Mouse (Mus musculus) erythroblast, embryonic 14.5 days (primary cell): ENCODE data around the gene Unkl. TPM values are rescaled to one million over a fixed set of nuclear protein-coding genes. Genes with fewer than 3 reads are reported as not detected.

Experiments used
- H3K27me3 ChIP-seq: 2 replicates; pipeline ENCODE4 v1.6.1; 2012; ENCODE audit warnings: inconsistent platforms; ENCODE audit not compliant: control insufficient read depth
- H3K36me3 ChIP-seq: 2 replicates; pipeline ENCODE4 v1.6.1; 2012; ENCODE audit warnings: mild to moderate bottlenecking, inconsistent platforms; ENCODE audit not compliant: control insufficient read depth
- H3K4me1 ChIP-seq: 2 replicates; pipeline ENCODE4 v1.6.1; 2012; ENCODE audit warnings: inconsistent platforms; ENCODE audit not compliant: control insufficient read depth
- H3K4me3 ChIP-seq: replicated peaks from 2 replicates; pipeline ENCODE3; 2012; ENCODE audit warnings: moderate library complexity, mild to moderate bottlenecking, inconsistent platforms
- H3K9me3 ChIP-seq: 2 replicates; pipeline ENCODE4 v1.6.1; 2012; ENCODE audit warnings: low read length, inconsistent platforms, mixed read lengths; ENCODE audit not compliant: control insufficient read depth
- GATA1 ChIP-seq: IDR thresholded peaks from 2 replicates; pipeline ENCODE4 v1.6.1; 2012; ENCODE audit warnings: low read length, inconsistent platforms, mixed read lengths
- TAL1 ChIP-seq: IDR thresholded peaks from 3 replicates; pipeline ENCODE4 v1.6.1; 2012; ENCODE audit warnings: low read length, inconsistent platforms, mixed read lengths
- polyA plus RNA-seq: library from polyadenylated mRNA; stranded (reverse); fragments of >175 nt; gene quantifications from 2 replicates; pipeline ENCODE4 v1.2.3, GENCODE M21; 2012

Unkl gene
- polyA plus RNA-seq, 1 experiment, result 5.5 TPM

DNA sequence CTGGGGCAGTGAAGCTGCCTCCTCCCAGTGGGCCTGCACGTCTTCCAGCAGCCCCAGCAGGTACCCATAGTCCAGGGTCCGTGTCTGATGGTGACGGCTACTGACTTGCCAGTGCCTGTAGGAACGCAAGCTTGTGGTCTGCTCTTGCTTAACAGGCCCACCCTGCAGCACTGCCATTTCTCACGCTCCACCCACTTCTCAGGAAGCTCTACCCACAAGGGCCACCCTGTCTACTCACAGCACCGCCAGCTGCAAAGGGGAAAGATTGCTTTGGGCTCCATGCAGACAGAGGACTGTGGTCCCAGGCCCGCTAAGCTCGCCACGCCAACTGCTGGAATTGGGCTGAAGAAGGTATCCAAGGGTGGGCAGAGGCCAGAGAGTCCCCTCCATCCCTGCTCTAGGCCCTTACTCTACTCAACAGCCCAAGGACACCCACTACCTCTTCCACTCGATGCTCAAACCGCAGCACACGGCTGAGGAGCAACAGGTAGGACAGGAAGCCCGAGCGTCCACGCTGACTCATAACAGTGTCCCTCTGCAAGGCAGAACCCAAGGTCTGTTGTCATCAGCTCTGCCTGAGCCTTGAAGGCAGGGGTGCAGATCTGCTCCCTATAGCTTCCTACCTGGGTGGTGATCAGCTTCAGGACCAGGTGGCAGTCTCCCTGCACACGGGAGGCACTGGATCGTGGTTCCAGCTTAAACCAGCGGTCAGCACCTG lies 60.0 kb downstream of the Unkl start:
- peaks cover 6% of the 10 kb centered on the region; the same call in 1 of the 2 replicates for H3K4me1 ChIP-seq
- peaks cover 29% of the 10 kb centered on the region for H3K27me3 ChIP-seq
- no peak overlapping the region for H3K4me3 ChIP-seq
- TF ChIP-seq TAL1, result no peak
- TF ChIP-seq GATA1, result no peak
- peaks cover 17% of the 10 kb centered on the region for H3K36me3 ChIP-seq
- no peaks in the 10 kb centered on the region for H3K9me3 ChIP-seq

DNA sequence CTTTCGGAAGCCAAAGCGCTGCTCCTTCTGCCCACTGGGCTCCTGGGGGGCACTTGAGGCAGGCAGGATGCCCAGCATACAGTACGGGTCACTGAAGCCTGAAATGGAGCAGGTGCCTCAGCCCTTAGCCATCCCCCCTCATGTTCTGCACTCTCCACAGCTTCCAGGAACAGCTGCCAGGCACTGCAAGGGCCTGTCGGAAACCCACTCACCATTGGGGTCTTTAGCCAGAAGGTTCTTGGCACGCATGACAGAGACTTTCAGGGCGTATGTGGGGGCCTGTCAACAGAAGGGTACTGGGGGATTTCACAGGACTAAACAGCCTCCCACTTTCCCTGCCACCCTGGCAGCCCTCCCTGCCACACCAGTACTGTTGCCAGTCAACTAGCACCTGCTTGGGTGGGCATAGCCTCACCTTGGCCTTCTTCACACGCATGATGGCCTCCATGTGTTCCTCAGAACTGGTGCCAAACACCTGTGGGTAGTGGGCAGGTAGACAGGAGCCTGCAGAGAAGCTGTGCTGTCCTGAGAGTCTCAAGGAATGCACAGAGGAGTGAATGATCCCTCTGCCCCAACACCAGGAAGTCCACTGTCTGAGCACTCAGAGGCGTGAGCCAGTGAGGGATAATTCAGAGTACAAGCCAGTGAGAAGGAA lies 62.1 kb downstream of the Unkl start:
- TF ChIP-seq GATA1 (no peak), TAL1 (no peak)
- Histone ChIP-seq H3K27me3 (peaks cover 50% of the 10 kb centered on the region), H3K4me3 (no peak overlapping the region), H3K36me3 (no peaks in the 10 kb centered on the region; the same call in 1 of the 2 replicates), H3K4me1 (peaks cover 4% of the 10 kb centered on the region; the same call in 1 of the 2 replicates), H3K9me3 (no peaks in the 10 kb centered on the region; the same call in 1 of the 2 replicates)

DNA sequence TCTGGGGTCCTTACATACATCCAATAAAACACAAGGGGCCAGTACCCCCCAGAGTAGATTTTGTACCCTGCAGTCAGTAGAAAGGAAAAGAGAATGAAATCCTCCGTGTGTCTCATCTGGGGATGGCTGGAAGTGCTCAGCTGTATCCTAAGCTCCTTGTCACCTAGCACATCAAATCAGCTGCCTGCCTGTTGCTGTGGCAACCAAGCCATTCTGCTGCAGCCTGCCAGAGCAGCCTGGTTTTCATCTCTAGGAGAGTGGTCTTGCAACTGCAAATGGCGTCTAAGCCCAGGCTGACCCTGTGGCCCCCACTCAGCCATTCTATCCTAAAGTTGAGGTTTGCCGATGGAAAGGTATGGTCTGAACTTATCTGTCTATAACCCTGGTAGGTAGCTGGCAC lies 64.4 kb downstream of the Unkl start:
- TF ChIP-seq GATA1 (no peak), TAL1 (no peak)

DNA sequence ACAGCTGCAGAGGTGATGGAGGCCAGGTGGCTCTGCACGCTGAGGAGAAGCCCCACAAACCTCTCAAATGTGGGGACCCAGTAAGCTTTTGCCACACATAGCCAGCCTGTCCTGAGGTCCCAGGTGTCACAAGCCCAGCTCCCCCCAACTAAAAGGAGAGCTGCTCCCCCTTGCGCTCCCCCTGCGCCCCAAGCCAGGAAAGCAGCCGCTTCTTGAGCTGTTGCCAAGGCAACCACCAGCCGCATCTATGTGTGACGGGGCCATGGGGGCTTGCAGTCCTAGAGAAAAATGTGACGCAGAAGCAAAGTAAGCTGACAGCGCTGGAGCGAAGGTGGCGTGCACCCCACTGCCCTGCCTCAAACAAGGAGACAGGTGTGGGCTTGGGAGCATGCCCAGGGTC lies 65.6 kb downstream of the Unkl start:
- no peak overlapping the region for H3K4me3 ChIP-seq
- H3K27me3 ChIP-seq, result peaks cover 71% of the 10 kb centered on the region
- peaks cover 3% of the 10 kb centered on the region for H3K36me3 ChIP-seq
- peaks cover 9% of the 10 kb centered on the region for H3K4me1 ChIP-seq
- no peaks in the 10 kb centered on the region; the same call in 1 of the 2 replicates for H3K9me3 ChIP-seq
- TF ChIP-seq TAL1, result no peak

More for the DNA sequence above, 64.4 kb downstream of the Unkl start:
- no peaks in the 10 kb centered on the region for H3K36me3 ChIP-seq
- H3K9me3 ChIP-seq, result no peaks in the 10 kb centered on the region; the same call in 1 of the 2 replicates
- peaks cover 71% of the 10 kb centered on the region for H3K27me3 ChIP-seq
- H3K4me1 ChIP-seq, result peaks cover 13% of the 10 kb centered on the region
- no peak overlapping the region for H3K4me3 ChIP-seq

DNA sequence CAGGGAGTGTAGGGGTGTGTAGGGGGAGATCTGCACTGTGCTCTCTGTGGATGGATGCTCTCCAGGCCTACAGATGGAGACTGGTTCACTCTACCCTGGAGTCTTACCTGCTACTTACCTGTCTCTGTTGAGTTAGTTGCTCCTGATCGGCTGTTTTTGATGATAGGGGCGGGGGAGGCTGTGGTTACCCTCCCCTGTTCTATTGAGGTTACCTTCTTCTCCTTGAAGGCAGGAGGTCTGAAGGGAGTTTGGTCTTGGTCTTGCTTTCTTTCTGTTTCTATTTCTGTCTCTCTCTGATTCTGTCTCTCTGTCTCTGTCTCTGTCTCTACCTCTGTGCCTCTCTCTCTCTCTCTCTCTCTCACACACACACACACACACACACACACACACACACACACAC lies 66.9 kb downstream of the Unkl start:
- H3K36me3 ChIP-seq, result peaks cover 16% of the 10 kb centered on the region
- H3K4me3 ChIP-seq, result no peak overlapping the region
- no peaks in the 10 kb centered on the region; the same call in 1 of the 2 replicates for H3K9me3 ChIP-seq
- peaks cover 69% of the 10 kb centered on the region for H3K27me3 ChIP-seq
- no peak for TF ChIP-seq TAL1
- TF ChIP-seq GATA1, result no peak
- peaks cover 9% of the 10 kb centered on the region for H3K4me1 ChIP-seq

DNA sequence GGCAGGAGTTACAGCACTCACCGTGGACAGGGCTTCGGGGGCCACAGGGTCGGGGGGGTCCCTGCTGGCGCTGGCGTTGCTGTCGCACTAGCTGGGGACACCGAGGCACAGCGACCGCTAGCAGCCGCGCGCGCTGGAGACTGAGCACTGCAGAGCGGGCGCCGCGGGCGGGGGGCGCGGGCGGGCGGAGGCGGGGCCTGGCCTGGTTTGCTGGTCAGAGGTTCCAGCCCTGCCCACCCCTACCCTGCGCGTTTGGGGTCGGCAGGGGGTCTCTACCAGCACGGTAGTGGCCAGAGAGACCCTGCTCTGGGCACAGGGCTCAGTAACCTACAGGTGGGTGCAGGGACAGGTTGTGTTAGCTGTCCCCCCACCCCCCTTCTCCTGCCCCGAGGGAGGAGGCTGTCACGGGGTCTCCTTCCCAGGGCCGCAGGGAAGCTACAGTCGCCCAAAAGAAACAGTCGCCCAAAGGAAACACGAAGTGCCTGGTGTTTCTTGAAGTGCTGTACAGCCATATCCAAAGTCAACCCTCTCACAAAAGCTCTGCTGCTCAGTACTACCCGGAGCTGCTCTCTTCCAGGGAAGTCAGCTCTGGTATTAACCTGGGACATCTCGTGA lies 68.0 kb downstream of the Unkl start, which contains the start of gene Baiap3:
Baiap3 (minus strand) TSS at position 225 of the 615 bp plus-strand sequence.
- no peak within 1 kb of the TSS for H3K4me3 ChIP-seq
- H3K4me1 ChIP-seq, result peaks cover 9% of the 10 kb centered on the region
- peaks cover 60% of the 10 kb centered on the region for H3K27me3 ChIP-seq
- no peaks in the 10 kb centered on the region; the same call in 1 of the 2 replicates for H3K9me3 ChIP-seq
- TF ChIP-seq TAL1, result no peak
- TF ChIP-seq GATA1, result no peak
- H3K36me3 ChIP-seq, result peaks cover 23% of the 10 kb centered on the region

DNA sequence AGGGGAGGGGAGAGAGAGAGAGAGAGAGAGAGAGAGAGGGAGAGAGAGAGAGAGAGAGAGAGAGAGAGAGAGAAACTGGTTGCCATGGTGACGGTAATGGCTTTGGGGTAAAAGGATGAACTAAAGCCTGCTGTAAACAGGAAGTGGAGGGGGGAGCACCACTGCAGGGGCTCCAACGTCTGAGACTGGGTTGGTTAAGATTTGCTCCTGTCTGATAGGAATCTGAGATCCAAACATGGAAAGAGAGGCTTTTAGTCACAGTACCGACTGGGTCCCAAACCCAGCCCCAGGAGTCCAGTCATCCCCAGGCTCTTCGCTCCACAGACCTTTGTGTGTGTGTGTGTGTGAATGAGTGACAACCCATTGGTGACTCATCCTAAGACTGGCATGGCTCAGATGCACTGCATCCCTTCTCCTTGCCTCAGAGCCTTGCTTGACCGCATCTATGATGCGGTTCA lies 69.6 kb downstream of the Unkl start:
- Histone ChIP-seq H3K9me3 (no peaks in the 10 kb centered on the region; the same call in 1 of the 2 replicates), H3K27me3 (peaks cover 46% of the 10 kb centered on the region), H3K4me3 (no peak overlapping the region), H3K36me3 (peaks cover 31% of the 10 kb centered on the region), H3K4me1 (peaks cover 9% of the 10 kb centered on the region)
- no peak for TF ChIP-seq TAL1
- no peak for TF ChIP-seq GATA1

DNA sequence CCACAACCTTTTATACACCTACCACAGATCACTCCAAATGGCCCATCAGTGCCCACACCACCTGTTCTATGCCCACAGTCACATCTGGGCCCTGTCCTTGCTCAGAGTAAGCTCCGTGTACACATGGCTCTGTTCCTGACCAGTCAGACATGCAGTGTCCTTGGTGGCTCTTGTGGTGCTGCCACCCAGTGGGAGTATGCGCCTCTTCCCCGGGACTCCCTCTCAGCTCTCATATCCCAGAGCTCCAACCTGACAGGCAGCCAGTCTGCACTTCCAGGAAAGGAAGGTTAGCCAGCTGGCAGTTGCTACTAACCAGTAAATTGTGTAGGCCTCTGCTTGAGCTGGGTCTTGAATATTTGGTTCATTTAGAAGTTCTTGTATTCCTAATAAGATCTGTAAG lies 76.3 kb downstream of the Unkl start:
- no peaks in the 10 kb centered on the region for H3K9me3 ChIP-seq
- H3K4me1 ChIP-seq, result peaks cover 3% of the 10 kb centered on the region
- H3K36me3 ChIP-seq, result peaks cover 88% of the 10 kb centered on the region
- no peak for TF ChIP-seq TAL1
- no peak for TF ChIP-seq GATA1
- H3K4me3 ChIP-seq, result no peak overlapping the region
- H3K27me3 ChIP-seq, result no peaks in the 10 kb centered on the region
